Mouse (Mus musculus) leukemia stem cell, adult 10-12 weeks (primary cell): ENCODE measurements around the gene Pick1. TPM values are rescaled to one million over a fixed set of nuclear protein-coding genes. Genes with fewer than 3 reads are reported as not detected.

ENCODE experiments used
- polyA plus RNA-seq: library from polyadenylated mRNA; stranded (reverse); fragments of >175 nt; gene quantifications from 2 replicates; pipeline ENCODE4 v1.2.3, GENCODE M21; 2012; ENCODE audit warnings: low replicate concordance

Pick1 gene
- 17.4 and 21.0 TPM in 2 replicates for polyA plus RNA-seq

GRCm38 (mm10) chr15:79229058-79229821 lies at the start of gene Pick1, which contains the start of gene Gm49486:
TSS of gene Pick1 (plus strand) at chr15:79229173.
TSS of gene Gm49486 (plus strand) at chr15:79229391.

DNA sequence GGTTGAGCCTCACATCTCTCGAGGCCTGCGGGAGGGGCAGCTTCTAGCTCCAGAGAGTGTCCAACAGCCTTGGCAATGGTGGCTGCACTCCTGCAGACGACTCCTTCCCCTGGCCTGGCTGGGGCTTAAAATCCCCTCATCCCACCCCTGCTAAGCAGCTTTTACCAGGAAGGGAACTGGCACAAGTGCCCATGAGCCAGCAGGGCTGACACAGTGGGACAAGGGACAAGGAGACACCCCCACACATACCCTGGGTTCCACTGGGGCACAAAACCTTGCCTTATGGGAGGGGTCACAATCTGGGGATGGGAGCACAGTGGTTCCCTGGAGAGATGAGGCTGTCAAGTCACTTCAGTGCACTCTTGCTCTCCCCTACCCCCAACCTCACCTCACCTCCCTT lies 25.7 kb downstream of the Pick1 start, which contains the start of gene Slc16a8:
Gene Slc16a8 (minus strand): TSS at position 101 of the 400 bp plus-strand sequence.

DNA sequence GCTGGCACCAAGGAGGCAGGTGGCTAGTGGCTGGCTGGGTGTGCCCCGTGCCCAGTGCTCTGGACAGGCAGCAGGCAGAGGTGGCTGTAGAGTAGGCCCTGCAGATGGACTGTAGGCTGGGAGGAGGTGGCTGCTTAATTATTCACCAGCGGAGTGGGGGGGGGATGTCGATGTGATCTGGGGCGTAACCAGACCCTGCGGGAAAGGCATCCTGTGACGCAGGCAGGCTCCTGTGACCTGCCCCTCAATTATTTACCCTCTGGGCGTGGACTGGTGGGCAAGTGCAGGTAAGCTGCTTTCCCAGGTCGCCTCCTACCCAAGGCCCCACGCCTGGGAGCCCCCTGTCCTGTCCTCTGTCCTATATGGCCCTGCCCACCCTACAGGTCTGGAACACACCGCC lies 56.4 kb downstream of the Pick1 start, which contains the start of gene Baiap2l2:
Gene Baiap2l2 (minus strand): TSS at position 139 of the 400 bp plus-strand sequence.

Other genes starting within 250 kb of the Pick1 start
- gene H1f0, start 200.7 kb upstream of the Pick1 start, polyA plus RNA-seq, result 32.8 and 70.9 TPM in 2 replicates
- 0.38 and 1.2 TPM in 2 replicates for gene Galr3, start 187.3 kb upstream of the Pick1 start, polyA plus RNA-seq
- gene Ankrd54, start 166.3 kb upstream of the Pick1 start, polyA plus RNA-seq, result 41.1 and 171 TPM in 2 replicates
- gene Eif3l, start 154.0 kb upstream of the Pick1 start, polyA plus RNA-seq, result 8.7 and 44.6 TPM in 2 replicates
- 15.6 and 50.5 TPM in 2 replicates for gene Micall1, start 120.3 kb upstream of the Pick1 start, polyA plus RNA-seq
- gene Polr2f, start 88.2 kb upstream of the Pick1 start, polyA plus RNA-seq, result 65.9 and 87.9 TPM in 2 replicates
- 1.7 TPM in 1 of 2 replicates, not detected in the other for gene 1700088E04Rik, start 87.9 kb upstream of the Pick1 start, polyA plus RNA-seq
- 0.42 TPM in 1 of 2 replicates, not detected in the other for gene Sox10, start 63.9 kb upstream of the Pick1 start, polyA plus RNA-seq
- gene Gm49486, start 218 bp downstream of the Pick1 start, polyA plus RNA-seq, result not detected in 2 replicates
- gene Slc16a8, start 25.6 kb downstream of the Pick1 start, polyA plus RNA-seq, result not detected in 2 replicates
- 0.08 TPM in 1 of 2 replicates, not detected in the other for gene Baiap2l2, start 56.4 kb downstream of the Pick1 start, polyA plus RNA-seq
- gene Pla2g6, start 99.2 kb downstream of the Pick1 start, polyA plus RNA-seq, result 54.7 and 64.1 TPM in 2 replicates
- 2.2 and 2.7 TPM in 2 replicates for gene Maff, start 117.4 kb downstream of the Pick1 start, polyA plus RNA-seq
- gene Tmem184b, start 174.4 kb downstream of the Pick1 start, polyA plus RNA-seq, result 53.1 and 68.5 TPM in 2 replicates
- 30.9 and 51.5 TPM in 2 replicates for gene Csnk1e, start 226.4 kb downstream of the Pick1 start, polyA plus RNA-seq